25 mouse cellular contexts compared by ENCODE assay signal in the genomic region with DNA sequence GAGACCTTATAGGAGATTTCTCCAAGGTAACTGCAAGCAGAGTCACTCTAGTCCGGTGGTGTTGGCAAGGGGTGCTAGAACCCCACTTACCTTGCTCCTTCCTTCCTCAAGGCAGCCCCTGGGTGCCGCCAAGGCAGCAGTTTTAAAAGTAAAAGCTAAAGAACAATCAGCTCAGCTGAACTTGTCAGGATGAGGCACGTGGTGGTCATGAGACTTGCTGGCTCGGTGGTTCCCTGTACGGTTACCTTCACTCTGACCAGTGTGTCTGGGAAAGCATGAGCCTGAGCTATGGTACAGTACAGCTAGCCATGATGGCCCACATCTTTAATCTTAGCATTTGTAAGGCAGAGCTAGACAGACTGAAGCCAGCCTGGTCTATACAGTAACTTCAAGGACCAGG. TPM values are rescaled to one million over a fixed set of nuclear protein-coding genes. Genes with fewer than 3 reads are reported as not detected.
DNase-seq lines count a peak whose midpoint lies in the region; ATAC-seq and TF ChIP-seq lines count a peak whose summit lies in the region.
"Had no signal": no experiment of that assay in that cellular context is flagged by ENCODE, and none has a peak within 500 bp of the region (broad histone marks: within the 10 kb centered on the region; RNA-seq: fewer than 3 reads in every experiment).

No protein-coding gene starts in this region.

- H3K4me1 ChIP-seq in intestine, postnatal 0 days (replicated peaks; ENCODE audit: control insufficient read depth, insufficient read depth, low read length) = 0 out of 2 replicates have a peak, but pooled peaks cover 5% of the 10 kb centered on the region
- no peaks in the 10 kb centered on the region for H3K4me1 ChIP-seq in intestine, embryonic 15.5 days (replicated peaks)
- H3K4me1 ChIP-seq in kidney, embryonic 14.5 days (ENCODE audit: control insufficient read depth, insufficient read depth, low read length) = no peaks in the 10 kb centered on the region
- H3K4me1 ChIP-seq: embryonic facial prominence, embryonic 13.5 days; embryonic facial prominence, embryonic 15.5 days; forebrain, embryonic 10.5 days; forebrain, embryonic 12.5 days had no signal

- 62% methylated on average over 5 of the region's 5 CpGs for WGBS in intestine, postnatal 0 days
- WGBS in intestine, embryonic 15.5 days = 89% methylated on average over 5 of the region's 5 CpGs
- WGBS in kidney, embryonic 14.5 days = 90% methylated on average over 5 of the region's 5 CpGs

- H3K36me3 ChIP-seq in intestine, postnatal 0 days (ENCODE audit: control insufficient read depth, insufficient read depth) = peaks cover 96% of the 10 kb centered on the region
- peaks cover 66% of the 10 kb centered on the region for H3K36me3 ChIP-seq in intestine, embryonic 15.5 days
- peaks cover 100% of the 10 kb centered on the region for H3K36me3 ChIP-seq in kidney, embryonic 14.5 days (ENCODE audit: control insufficient read depth, insufficient read depth, low read length)

- no peaks in the 10 kb centered on the region for H3K27me3 ChIP-seq in intestine, postnatal 0 days (replicated peaks; ENCODE audit: control insufficient read depth, insufficient read depth, low read length)
- no peaks in the 10 kb centered on the region for H3K27me3 ChIP-seq in intestine, embryonic 15.5 days (replicated peaks)
- H3K27me3 ChIP-seq in kidney, embryonic 14.5 days (ENCODE audit: control insufficient read depth, insufficient read depth, low read length) = no peaks in the 10 kb centered on the region
- H3K27me3 ChIP-seq: embryonic facial prominence, embryonic 13.5 days; embryonic facial prominence, embryonic 15.5 days; forebrain, embryonic 12.5 days had no signal

- H3K4me2 ChIP-seq in intestine, postnatal 0 days (replicated peaks; ENCODE audit: low read depth) = no peak overlapping the region
- no peak overlapping the region for H3K4me2 ChIP-seq in intestine, embryonic 15.5 days (replicated peaks)
- H3K4me2 ChIP-seq in kidney, embryonic 14.5 days (replicated peaks; ENCODE audit: low read depth, low read length) = no peak overlapping the region
- H3K4me2 ChIP-seq: embryonic facial prominence, embryonic 13.5 days; embryonic facial prominence, embryonic 15.5 days; forebrain, embryonic 12.5 days had no signal

- H3K27ac ChIP-seq in intestine, postnatal 0 days (ENCODE audit: low read depth, low read length) = 0 out of 2 replicates have a peak overlapping the region, but pooled peaks have one; percentile 17
- no peak overlapping the region for H3K27ac ChIP-seq in intestine, embryonic 15.5 days
- no peak overlapping the region for H3K27ac ChIP-seq in kidney, embryonic 14.5 days (ENCODE audit: low read depth, low read length)
- H3K27ac ChIP-seq: embryonic facial prominence, embryonic 13.5 days; embryonic facial prominence, embryonic 15.5 days; forebrain, embryonic 10.5 days; forebrain, embryonic 12.5 days had no signal

- DNase-seq in kidney, adult 18-20 months = peak; percentile 44
- DNase-seq in kidney, postnatal 14 days = no peak
- peak; percentile 57 to 61 for DNase-seq in kidney, adult 8-10 months
- no peak for DNase-seq in kidney, postnatal 4 days
- peak; percentile 74 to 79 for DNase-seq in kidney, postnatal 25 days
- DNase-seq: adrenal gland, adult 2 months; adrenal gland, postnatal 10 days; adrenal gland, postnatal 25 days; B cell, adult 2 months; cerebellum, adult 11 months; cerebellum, adult 18-20 months; cerebellum, adult 8-10 months; cerebellum, adult 9-11 months; cerebellum, postnatal 14 days; cerebellum, postnatal 36 days; embryo, embryonic 11 days had no signal

- no peak for TF ChIP-seq CTCF in intestine, postnatal 0 days (IDR thresholded peaks at IDR 0.05; ENCODE audit: low read depth)

- ATAC-seq in intestine, postnatal 0 days = no peak
- no peak for ATAC-seq in intestine, embryonic 15.5 days
- ATAC-seq in kidney, embryonic 14.5 days (ENCODE audit: low FRiP score, low TSS enrichment) = no peak
- ATAC-seq: forebrain, embryonic 14.5 days had no signal

- H3K9ac ChIP-seq in intestine, postnatal 0 days (ENCODE audit: low read depth, low read length) = no peak overlapping the region
- no peak overlapping the region for H3K9ac ChIP-seq in intestine, embryonic 15.5 days
- H3K9ac ChIP-seq in kidney, embryonic 14.5 days (ENCODE audit: low read depth, low read length) = no peak overlapping the region
- H3K9ac ChIP-seq: embryonic facial prominence, embryonic 13.5 days; embryonic facial prominence, embryonic 15.5 days; forebrain, embryonic 12.5 days had no signal

- H3K9me3 ChIP-seq in intestine, postnatal 0 days (ENCODE audit: control insufficient read depth) = no peaks in the 10 kb centered on the region
- no peaks in the 10 kb centered on the region for H3K9me3 ChIP-seq in intestine, embryonic 15.5 days
- no peaks in the 10 kb centered on the region for H3K9me3 ChIP-seq in kidney, embryonic 14.5 days (ENCODE audit: control insufficient read depth, low read length)
- H3K9me3 ChIP-seq: embryonic facial prominence, embryonic 13.5 days; embryonic facial prominence, embryonic 15.5 days; forebrain, embryonic 10.5 days; forebrain, embryonic 12.5 days had no signal

- no peak overlapping the region for H3K4me3 ChIP-seq in intestine, postnatal 0 days (ENCODE audit: low read depth, low read length)
- H3K4me3 ChIP-seq in intestine, embryonic 15.5 days (replicated peaks) = no peak overlapping the region
- H3K4me3 ChIP-seq in kidney, embryonic 14.5 days (ENCODE audit: low read length) = no peak overlapping the region
- H3K4me3 ChIP-seq: embryonic facial prominence, embryonic 13.5 days; embryonic facial prominence, embryonic 15.5 days; erythroblast, embryonic 14.5 days; forebrain, embryonic 10.5 days; forebrain, embryonic 12.5 days had no signal

RNA-seq across cellular contexts. Expression of gene Cdc25a, which starts 11.9 kb away (rescaled TPM):
- polyA plus RNA-seq in intestine, postnatal 0 days (2015; fragmentation: Nextera tagmentation; extraction: Ambion mirVana) = 21.3 and 25.9 TPM in 2 replicates
- polyA plus RNA-seq in intestine, embryonic 15.5 days (2015; fragmentation: Nextera tagmentation; extraction: Ambion mirVana) = 32.1 and 32.5 TPM in 2 replicates
- 21.1 and 31.6 TPM in 2 replicates for polyA plus RNA-seq in kidney, embryonic 14.5 days (2014; fragmentation: Nextera tagmentation; extraction: Ambion mirVana)

RNA-seq across cellular contexts. Expression of gene Camp, which starts 37.9 kb away (rescaled TPM):
- 1.3 TPM in 2 replicates for polyA plus RNA-seq in intestine, postnatal 0 days (2015; fragmentation: Nextera tagmentation; extraction: Ambion mirVana)
- polyA plus RNA-seq in intestine, embryonic 15.5 days (2015; fragmentation: Nextera tagmentation; extraction: Ambion mirVana) = 2.9 and 5.3 TPM in 2 replicates
- 0.27 TPM in 1 of 2 replicates, not detected in the other for polyA plus RNA-seq in kidney, embryonic 14.5 days (2014; fragmentation: Nextera tagmentation; extraction: Ambion mirVana)
- polyA plus RNA-seq: adrenal gland, adult 2 months; forebrain, embryonic 10.5 days; forebrain, embryonic 14.5 days had no signal

RNA-seq across cellular contexts. Expression of gene Map4, which starts 43.9 kb away (rescaled TPM):
- 26.0 and 28.4 TPM in 2 replicates for polyA plus RNA-seq in intestine, postnatal 0 days (2015; fragmentation: Nextera tagmentation; extraction: Ambion mirVana)
- polyA plus RNA-seq in intestine, embryonic 15.5 days (2015; fragmentation: Nextera tagmentation; extraction: Ambion mirVana) = 53.0 and 54.4 TPM in 2 replicates
- 35.1 and 54.6 TPM in 2 replicates for polyA plus RNA-seq in kidney, embryonic 14.5 days (2014; fragmentation: Nextera tagmentation; extraction: Ambion mirVana)

RNA-seq across cellular contexts. Expression of gene Nme6, which starts 54.8 kb away (rescaled TPM):
- 54.6 and 58.0 TPM in 2 replicates for polyA plus RNA-seq in intestine, postnatal 0 days (2015; fragmentation: Nextera tagmentation; extraction: Ambion mirVana)
- polyA plus RNA-seq in intestine, embryonic 15.5 days (2015; fragmentation: Nextera tagmentation; extraction: Ambion mirVana) = 88.4 and 96.6 TPM in 2 replicates
- polyA plus RNA-seq in kidney, embryonic 14.5 days (2014; fragmentation: Nextera tagmentation; extraction: Ambion mirVana) = 88.6 and 102 TPM in 2 replicates

Comparison
In these comparisons a context has a peak if more than half of its experiments do, and no peak if none do; other contexts are left out.
1. DNase-seq: peak in kidney, adult 18-20 months (single experiment), kidney, adult 8-10 months (2 of 2) and kidney, postnatal 25 days (2 of 2); none in kidney, postnatal 14 days (single experiment) and kidney, postnatal 4 days (0 of 2).